Mouse (Mus musculus) myocyte (in vitro differentiated cells): ENCODE measurements around the gene Ankrd40.

Source experiments
- CEBPB ChIP-seq: IDR thresholded peaks from 2 replicates; pipeline ENCODE4 v1.6.1; 2011; ENCODE audit warnings: mild to moderate bottlenecking, moderate library complexity; ENCODE audit not compliant: poor library complexity, insufficient read depth, severe bottlenecking
- MYOG ChIP-seq, 3 experiments: IDR thresholded peaks; one replicate each; pipeline ENCODE4 v1.6.1; 2011; ENCODE audit warnings: control low read depth in 2 of 3, low read depth in 2 of 3, mild to moderate bottlenecking in 2 of 3; ENCODE audit not compliant: insufficient read length in 2 of 3, control insufficient read depth in 1 of 3, insufficient read depth in 1 of 3

GRCm38 (mm10) chr11:94320969-94321930 is 6.6 kb upstream of the Ankrd40 start:
- TF ChIP-seq CEBPB, result no peak
- no peak for TF ChIP-seq MYOG (IDR thresholded peaks at IDR 0.05; ENCODE audit: control insufficient read depth in 1 of 3, insufficient read depth in 1 of 3, insufficient read length in 2 of 3, low read depth in 2 of 3)
